Mouse (Mus musculus) stomach, postnatal 0 days (tissue): ENCODE results near the gene Tmem63c. TPM values are rescaled to one million over a fixed set of nuclear protein-coding genes. Genes with fewer than 3 reads are reported as not detected.

Source experiments
- ATAC-seq: fragments of 200-750 bp; cut with Nextera tagmentation; 2 replicates; pipeline ENCODE4 v1.8.0; 2017; ENCODE audit not compliant: low FRiP score, low TSS enrichment
- DNase-seq: peaks from one replicate; pipeline ENCODE4 v3.0.0-alpha.2; 2016; ENCODE audit warnings: low spot score
- H3K27ac ChIP-seq: fragments of 300-500 bp; sonication (generic); replicated peaks from 2 replicates; pipeline ENCODE4 v1.5.1; 2014; ENCODE audit warnings: mild to moderate bottlenecking, control low read depth
- H3K27me3 ChIP-seq: fragments of 300-500 bp; sonication (generic); 2 replicates; pipeline ENCODE4 v1.6.1; 2014; ENCODE audit warnings: low read length; ENCODE audit not compliant: control insufficient read depth, insufficient read depth
- H3K36me3 ChIP-seq: fragments of 300-500 bp; sonication (generic); 2 replicates; pipeline ENCODE4 v1.6.1; 2014; ENCODE audit warnings: low read length, mixed read lengths; ENCODE audit not compliant: control insufficient read depth, insufficient read depth
- H3K4me1 ChIP-seq: fragments of 300-500 bp; sonication (generic); replicated peaks from 2 replicates; pipeline ENCODE4 v1.6.1; 2014; ENCODE audit warnings: antibody characterized with exemption; ENCODE audit not compliant: control insufficient read depth, insufficient read depth
- H3K4me2 ChIP-seq: fragments of 300-500 bp; sonication (generic); replicated peaks from 2 replicates; pipeline ENCODE4 v1.6.1; 2014; ENCODE audit warnings: low read depth, mild to moderate bottlenecking, control low read depth, moderate library complexity
- H3K4me3 ChIP-seq: fragments of 300-500 bp; sonication (generic); 2 replicates; pipeline ENCODE4 v1.5.1; 2014; ENCODE audit warnings: low read depth, low read length, control low read depth
- H3K9ac ChIP-seq: fragments of 300-500 bp; sonication (generic); 2 replicates; pipeline ENCODE4 v1.6.1; 2014; ENCODE audit warnings: mild to moderate bottlenecking, low read length, control low read depth, mixed read lengths
- H3K9me3 ChIP-seq: fragments of 300-500 bp; sonication (generic); 2 replicates; pipeline ENCODE4 v1.6.1; 2016; ENCODE audit warnings: low read length; ENCODE audit not compliant: control insufficient read depth
- CTCF ChIP-seq: IDR thresholded peaks from 2 replicates; pipeline ENCODE4 v1.5.1; 2016; ENCODE audit warnings: antibody characterized with exemption, low read depth, mild to moderate bottlenecking, moderate library complexity
- EP300 ChIP-seq: optimal IDR thresholded peaks from 2 replicates; pipeline ENCODE3; 2016; ENCODE audit warnings: antibody characterized with exemption
- WGBS: fragments of 180-500 bp; shearing (Covaris S2); extraction: QIAGEN DNeasy Blood & Tissue Kit; methylation state at CpG from one replicate; pipeline ENCODE4 v1.1.7; 2014; 5-methylcytosine and 5-hydroxymethylcytosine counted together
- polyA plus RNA-seq: library from polyadenylated mRNA; unstranded; fragments of >200 nt; fragmentation: Nextera tagmentation; extraction: Ambion mirVana; gene quantifications from 2 replicates; pipeline ENCODE4 v1.2.1, GENCODE M21; 2015

Tmem63c gene
- polyA plus RNA-seq, 1 experiment from 2014 or later: 0.72 TPM

GRCm38 (mm10) chr12:87031163-87031763 lies 10.1 kb downstream of the Tmem63c start:
- no peak overlapping the region for H3K4me3 ChIP-seq
- 0 out of 2 replicates have a peak, but pooled peaks cover 3% of the 10 kb centered on the region for H3K27me3 ChIP-seq
- H3K4me2 ChIP-seq: no peak overlapping the region
- H3K27ac ChIP-seq: no peak overlapping the region
- no peaks in the 10 kb centered on the region for H3K9me3 ChIP-seq
- TF ChIP-seq EP300: no peak
- no peak for TF ChIP-seq CTCF
- no peaks in the 10 kb centered on the region for H3K4me1 ChIP-seq
- no peak for ATAC-seq
- H3K9ac ChIP-seq: no peak overlapping the region
- no peak for DNase-seq
- WGBS: 63% methylated on average over 5 of the region's 5 CpGs
- H3K36me3 ChIP-seq: no peaks in the 10 kb centered on the region

- Histone ChIP-seq H3K4me3 (no peak overlapping the region), H3K9ac (no peak overlapping the region), H3K4me2 (no peak overlapping the region), H3K4me1 (no peaks in the 10 kb centered on the region), H3K27ac (no peak overlapping the region), H3K9me3 (no peaks in the 10 kb centered on the region), H3K36me3 (no peaks in the 10 kb centered on the region), H3K27me3 (no peaks in the 10 kb centered on the region)
- no peak for TF ChIP-seq CTCF
- TF ChIP-seq EP300: no peak
- DNase-seq: no peak
- WGBS: 92% methylated on average over 7 of the region's 7 CpGs
- no peak for ATAC-seq
These were observed 15.5 kb downstream of the Tmem63c start for GRCm38 (mm10) chr12:87036631-87037030.

GRCm38 (mm10) chr12:87040166-87040565 lies 19.0 kb downstream of the Tmem63c start:
- Histone ChIP-seq H3K4me2 (no peak overlapping the region), H3K9ac (no peak overlapping the region), H3K4me3 (no peak overlapping the region), H3K4me1 (no peaks in the 10 kb centered on the region), H3K36me3 (no peaks in the 10 kb centered on the region), H3K27me3 (no peaks in the 10 kb centered on the region), H3K27ac (no peak overlapping the region), H3K9me3 (no peaks in the 10 kb centered on the region)
- WGBS: 69% methylated on average over 4 of the region's 4 CpGs
- DNase-seq (no peak), ATAC-seq (no peak)
- TF ChIP-seq EP300 (no peak), CTCF (no peak)

GRCm38 (mm10) chr12:87040857-87041256 lies 19.7 kb downstream of the Tmem63c start:
- TF ChIP-seq CTCF (no peak), EP300 (no peak)
- Histone ChIP-seq H3K9ac (no peak overlapping the region), H3K4me2 (no peak overlapping the region), H3K36me3 (no peaks in the 10 kb centered on the region), H3K27me3 (no peaks in the 10 kb centered on the region), H3K4me1 (no peaks in the 10 kb centered on the region), H3K4me3 (no peak overlapping the region), H3K27ac (no peak overlapping the region), H3K9me3 (no peaks in the 10 kb centered on the region)
- no peak for DNase-seq
- WGBS: 76% methylated on average over 7 of the region's 7 CpGs
- no peak for ATAC-seq

- Histone ChIP-seq H3K4me1 (no peaks in the 10 kb centered on the region), H3K9me3 (no peaks in the 10 kb centered on the region), H3K9ac (no peak overlapping the region), H3K36me3 (no peaks in the 10 kb centered on the region), H3K27ac (no peak overlapping the region), H3K4me3 (no peak overlapping the region), H3K27me3 (no peaks in the 10 kb centered on the region), H3K4me2 (no peak overlapping the region)
- 42% methylated on average over 2 of the region's 2 CpGs for WGBS
- no peak for TF ChIP-seq EP300
- no peak for TF ChIP-seq CTCF
- DNase-seq (no peak), ATAC-seq (no peak)
These were observed 21.3 kb downstream of the Tmem63c start for GRCm38 (mm10) chr12:87042456-87042855.

- ATAC-seq (no peak), DNase-seq (no peak)
- Histone ChIP-seq H3K4me2 (no peak overlapping the region), H3K4me1 (no peaks in the 10 kb centered on the region), H3K27ac (no peak overlapping the region), H3K4me3 (no peak overlapping the region), H3K9me3 (no peaks in the 10 kb centered on the region), H3K27me3 (no peaks in the 10 kb centered on the region), H3K36me3 (no peaks in the 10 kb centered on the region), H3K9ac (no peak overlapping the region)
- 64% methylated on average over 7 of the region's 7 CpGs for WGBS
- no peak for TF ChIP-seq EP300
- no peak for TF ChIP-seq CTCF
These were observed 22.1 kb downstream of the Tmem63c start for GRCm38 (mm10) chr12:87043221-87043620.
